Mouse (Mus musculus): ENCODE data around the gene Borcs6. TPM values are rescaled to one million over a fixed set of nuclear protein-coding genes. Genes with fewer than 3 reads are reported as not detected.
A peak's percentile ranks its signal among the peaks of the same experiment; 100 is the strongest.

The Borcs6 gene
- polyA plus RNA-seq, 1 experiment = not detected

- no peak for TF ChIP-seq POLR2A (IDR thresholded peaks at IDR 0.05; ENCODE audit: insufficient read depth, low read depth, low read length)
- TF ChIP-seq CTCF (IDR thresholded peaks at IDR 0.05; ENCODE audit: insufficient read depth, low read depth, low read length) = no peak
- H3K4me1 ChIP-seq (ENCODE audit: control insufficient read depth, insufficient read depth, low read length) = no peaks in the 10 kb centered on the region
- no peak overlapping the region for H3K4me3 ChIP-seq (ENCODE audit: insufficient read depth, low read depth, low read length)
- WGBS = 81% methylated on average over 2 of the region's 2 CpGs
- no peak overlapping the region for H3K27ac ChIP-seq (ENCODE audit: insufficient read depth, low read depth, low read length)
These were observed 30.7 kb upstream of the Borcs6 start for GRCm38 (mm10) chr11:69028805-69029204.

- WGBS = 85% methylated on average over 9 of the region's 9 CpGs
- H3K27ac ChIP-seq (ENCODE audit: insufficient read depth, low read depth, low read length) = no peak overlapping the region
- TF ChIP-seq POLR2A (IDR thresholded peaks at IDR 0.05; ENCODE audit: insufficient read depth, low read depth, low read length) = no peak
- TF ChIP-seq CTCF (IDR thresholded peaks at IDR 0.05; ENCODE audit: insufficient read depth, low read depth, low read length) = no peak
- H3K4me1 ChIP-seq (ENCODE audit: control insufficient read depth, insufficient read depth, low read length) = peaks cover 10% of the 10 kb centered on the region
- no peak overlapping the region for H3K4me3 ChIP-seq (ENCODE audit: insufficient read depth, low read depth, low read length)
These were observed 26.0 kb upstream of the Borcs6 start for GRCm38 (mm10) chr11:69033552-69033951.

- WGBS = 92% methylated on average over 3 of the region's 3 CpGs
- Histone ChIP-seq H3K4me3 (ENCODE audit: insufficient read depth, low read depth, low read length) (no peak overlapping the region), H3K27ac (ENCODE audit: insufficient read depth, low read depth, low read length) (no peak overlapping the region), H3K4me1 (ENCODE audit: control insufficient read depth, insufficient read depth, low read length) (peaks cover 10% of the 10 kb centered on the region)
- no peak for TF ChIP-seq POLR2A (IDR thresholded peaks at IDR 0.05; ENCODE audit: insufficient read depth, low read depth, low read length)
- TF ChIP-seq CTCF (IDR thresholded peaks at IDR 0.05; ENCODE audit: insufficient read depth, low read depth, low read length) = no peak
These were observed 24.9 kb upstream of the Borcs6 start for GRCm38 (mm10) chr11:69034585-69034984.

DNA sequence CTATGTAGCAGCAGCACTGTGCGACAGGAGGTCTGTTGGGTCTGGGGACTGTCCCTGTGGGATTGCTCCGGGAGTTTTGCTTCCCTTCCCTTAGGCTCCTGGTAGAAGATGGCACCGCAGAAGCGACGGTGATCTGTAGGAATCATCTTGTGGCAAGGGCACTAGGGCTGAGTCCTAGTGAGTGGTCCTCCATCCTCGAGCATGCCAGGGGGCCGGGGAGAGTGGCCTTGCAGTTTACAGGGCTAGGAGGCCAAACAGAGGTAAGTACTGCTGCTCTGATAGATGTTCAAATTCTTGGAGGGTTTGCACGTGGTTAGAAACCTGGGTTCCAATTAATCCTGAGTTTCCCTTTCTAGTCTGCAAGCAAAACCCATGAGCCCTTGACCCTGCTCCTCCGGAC, 24.1 kb upstream of the Borcs6 start:
- WGBS = 83% methylated on average over 9 of the region's 9 CpGs
- Histone ChIP-seq H3K4me1 (ENCODE audit: control insufficient read depth, insufficient read depth, low read length) (peaks cover 10% of the 10 kb centered on the region), H3K27ac (ENCODE audit: insufficient read depth, low read depth, low read length) (peak overlapping the region; percentile 29; the same call in 1 of the 2 replicates), H3K4me3 (ENCODE audit: insufficient read depth, low read depth, low read length) (peak overlapping the region; percentile 12; the same call in 1 of the 2 replicates)
- no peak for TF ChIP-seq POLR2A (IDR thresholded peaks at IDR 0.05; ENCODE audit: insufficient read depth, low read depth, low read length)

GRCm38 (mm10) chr11:69035849-69036248, 23.7 kb upstream of the Borcs6 start:
- Histone ChIP-seq H3K27ac (ENCODE audit: insufficient read depth, low read depth, low read length) (peak overlapping the region; percentile 43), H3K4me1 (ENCODE audit: control insufficient read depth, insufficient read depth, low read length) (peaks cover 10% of the 10 kb centered on the region), H3K4me3 (ENCODE audit: insufficient read depth, low read depth, low read length) (peak overlapping the region; percentile 31)
- TF ChIP-seq POLR2A (IDR thresholded peaks at IDR 0.05; ENCODE audit: insufficient read depth, low read depth, low read length) (no peak), CTCF (IDR thresholded peaks at IDR 0.05; ENCODE audit: insufficient read depth, low read depth, low read length) (peak; percentile 72)
- WGBS = 3% methylated on average over 8 of the region's 8 CpGs

DNA sequence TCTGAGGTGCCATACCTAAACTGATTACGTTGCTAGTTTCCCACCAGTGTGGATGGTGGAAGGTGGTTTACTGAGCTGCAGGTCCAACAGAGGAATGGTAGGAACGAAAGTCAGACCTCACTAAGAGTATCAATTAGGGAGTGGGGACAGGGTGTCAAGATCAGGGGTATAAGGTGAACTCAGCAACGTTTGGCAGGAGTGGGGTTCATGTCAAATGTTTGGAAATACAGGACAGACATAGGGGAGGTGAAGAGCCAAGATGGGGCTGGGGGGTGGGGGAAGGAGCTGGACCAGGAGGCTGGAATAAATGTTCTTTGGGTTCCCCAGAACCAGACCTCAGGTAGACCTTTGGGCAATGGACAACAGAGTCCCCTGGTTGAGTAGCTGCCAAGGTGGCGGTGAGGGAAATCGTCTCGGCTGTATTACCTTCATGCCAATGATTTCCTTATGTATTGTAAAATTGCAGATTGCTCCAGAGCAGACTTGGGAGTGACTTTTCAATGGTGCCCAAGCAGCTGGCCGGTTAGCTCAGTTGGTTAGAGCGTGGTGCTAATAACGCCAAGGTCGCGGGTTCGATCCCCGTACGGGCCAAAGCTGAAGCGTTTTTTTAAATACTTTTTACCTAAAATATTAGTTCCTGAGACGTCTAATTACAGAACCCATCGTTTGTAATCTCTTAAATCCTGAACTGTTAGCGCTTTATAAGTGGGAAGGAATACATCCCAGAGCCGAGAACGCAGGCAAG, 22.9 kb upstream of the Borcs6 start:
- 8% methylated on average over 20 of the region's 20 CpGs for WGBS
- Histone ChIP-seq H3K4me3 (ENCODE audit: insufficient read depth, low read depth, low read length) (peak overlapping the region; percentile 88), H3K4me1 (ENCODE audit: control insufficient read depth, insufficient read depth, low read length) (peaks cover 10% of the 10 kb centered on the region), H3K27ac (ENCODE audit: insufficient read depth, low read depth, low read length) (peak overlapping the region; percentile 90)
- TF ChIP-seq CTCF (IDR thresholded peaks at IDR 0.05; ENCODE audit: insufficient read depth, low read depth, low read length) (no peak), POLR2A (IDR thresholded peaks at IDR 0.05; ENCODE audit: insufficient read depth, low read depth, low read length) (no peak)

DNA sequence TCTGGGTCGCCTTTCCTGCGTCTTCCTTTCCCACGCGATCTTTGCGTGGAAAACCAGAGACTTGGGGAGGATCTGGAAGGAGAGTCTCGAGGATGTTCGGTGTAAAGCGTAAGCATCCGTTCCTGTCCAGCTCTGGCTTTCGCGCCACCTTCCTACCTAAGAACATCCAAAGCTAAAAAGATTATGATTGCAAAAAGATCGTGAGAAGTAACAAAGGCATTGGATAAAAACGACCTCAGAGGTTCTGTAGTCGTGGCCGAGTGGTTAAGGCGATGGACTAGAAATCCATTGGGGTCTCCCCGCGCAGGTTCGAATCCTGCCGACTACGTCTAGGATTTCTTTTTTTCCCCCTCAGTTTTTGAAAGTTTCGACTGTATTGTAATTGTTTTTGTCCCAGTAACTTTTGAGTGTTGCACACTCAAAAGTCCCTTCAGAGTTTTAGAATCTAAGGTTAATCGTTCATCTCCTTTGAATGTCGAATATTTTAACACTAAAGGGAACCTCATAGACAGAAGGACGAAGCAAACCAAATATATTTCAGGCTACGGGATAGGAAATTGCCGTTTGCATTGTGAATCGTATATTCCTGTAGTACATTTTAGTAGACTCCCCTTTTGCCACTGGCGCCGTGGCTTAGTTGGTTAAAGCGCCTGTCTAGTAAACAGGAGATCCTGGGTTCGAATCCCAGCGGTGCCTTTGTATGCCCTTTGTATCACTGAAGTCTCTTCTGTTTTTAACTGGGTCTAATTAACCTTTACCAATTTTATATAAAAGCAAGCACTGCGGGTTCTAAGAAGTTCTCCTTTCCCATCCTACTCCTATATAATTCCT, 22.1 kb upstream of the Borcs6 start:
- WGBS = under 1% methylated on average over 34 of the region's 34 CpGs
- Histone ChIP-seq H3K4me3 (ENCODE audit: insufficient read depth, low read depth, low read length) (peak overlapping the region; percentile 88), H3K27ac (ENCODE audit: insufficient read depth, low read depth, low read length) (peak overlapping the region; percentile 90), H3K4me1 (ENCODE audit: control insufficient read depth, insufficient read depth, low read length) (peaks cover 10% of the 10 kb centered on the region)
- TF ChIP-seq POLR2A (IDR thresholded peaks at IDR 0.05; ENCODE audit: insufficient read depth, low read depth, low read length) = no peak
- no peak for TF ChIP-seq CTCF (IDR thresholded peaks at IDR 0.05; ENCODE audit: insufficient read depth, low read depth, low read length)

DNA sequence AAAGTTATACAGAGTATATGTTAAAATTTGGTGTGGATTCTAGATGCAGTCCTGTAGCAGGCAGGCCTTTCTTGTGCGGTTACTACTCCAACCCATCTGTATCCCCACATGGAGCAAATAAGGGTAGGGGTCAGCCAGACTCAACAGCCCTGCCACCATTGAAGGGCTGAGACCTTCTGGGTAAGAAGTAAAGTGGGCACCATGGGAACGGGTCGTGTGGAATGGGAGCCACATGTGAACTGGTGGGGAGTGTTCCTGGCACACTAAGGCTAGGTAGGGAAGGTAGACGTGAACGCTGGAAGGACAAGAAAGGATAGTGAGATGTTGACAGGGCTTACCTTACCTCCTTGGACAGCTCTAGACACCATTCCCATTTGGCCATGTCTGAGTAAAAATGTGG, 21.3 kb upstream of the Borcs6 start:
- no peak overlapping the region for H3K4me3 ChIP-seq (ENCODE audit: insufficient read depth, low read depth, low read length)
- H3K27ac ChIP-seq (ENCODE audit: insufficient read depth, low read depth, low read length) = no peak overlapping the region
- peaks cover 10% of the 10 kb centered on the region for H3K4me1 ChIP-seq (ENCODE audit: control insufficient read depth, insufficient read depth, low read length)
- 79% methylated on average over 5 of the region's 5 CpGs for WGBS
- TF ChIP-seq POLR2A (IDR thresholded peaks at IDR 0.05; ENCODE audit: insufficient read depth, low read depth, low read length) (no peak), CTCF (IDR thresholded peaks at IDR 0.05; ENCODE audit: insufficient read depth, low read depth, low read length) (no peak)

Measured in olfactory bulb, adult 2 months (tissue).